Mouse (Mus musculus) heart, embryonic 12.5 days (tissue): ENCODE measurements around the gene Thpo. TPM values are rescaled to one million over a fixed set of nuclear protein-coding genes. Genes with fewer than 3 reads are reported as not detected.

ENCODE experiments used
- ATAC-seq: fragments of 200-750 bp; cut with Nextera tagmentation; 2 replicates; pipeline ENCODE4 v1.8.0; 2017; ENCODE audit warnings: moderate TSS enrichment, moderate library complexity; ENCODE audit not compliant: insufficient number of reproducible peaks, low FRiP score
- H3K27ac ChIP-seq: fragments of 300-500 bp; sonication (generic); 2 replicates; pipeline ENCODE4 v1.5.1; 2016; ENCODE audit warnings: mild to moderate bottlenecking, moderate library complexity; ENCODE audit not compliant: poor library complexity, severe bottlenecking
- H3K27me3 ChIP-seq: fragments of 300-500 bp; sonication (generic); replicated peaks from 2 replicates; pipeline ENCODE4 v1.6.1; 2016; ENCODE audit warnings: mild to moderate bottlenecking, moderate library complexity
- H3K36me3 ChIP-seq: fragments of 300-500 bp; sonication (generic); 2 replicates; pipeline ENCODE4 v1.6.1; 2016; ENCODE audit warnings: mild to moderate bottlenecking, moderate library complexity
- H3K4me1 ChIP-seq: fragments of 300-500 bp; sonication (generic); replicated peaks from 2 replicates; pipeline ENCODE4 v1.6.1; 2016; ENCODE audit warnings: mild to moderate bottlenecking
- H3K4me2 ChIP-seq: fragments of 300-500 bp; sonication (generic); 2 replicates; pipeline ENCODE4 v1.6.1; 2016; ENCODE audit warnings: mild to moderate bottlenecking, moderate library complexity
- H3K4me3 ChIP-seq: fragments of 300-500 bp; sonication (generic); 2 replicates; pipeline ENCODE4 v1.5.1; 2016; ENCODE audit warnings: mild to moderate bottlenecking
- H3K9ac ChIP-seq: fragments of 300-500 bp; sonication (generic); 2 replicates; pipeline ENCODE4 v1.6.1; 2016; ENCODE audit warnings: mild to moderate bottlenecking, moderate library complexity
- H3K9me3 ChIP-seq: fragments of 300-500 bp; sonication (generic); replicated peaks from 2 replicates; pipeline ENCODE4 v1.6.1; 2016; ENCODE audit warnings: mild to moderate bottlenecking, moderate library complexity
- WGBS: fragments of 180-500 bp; shearing (Covaris S2); methylation state at CpG from one replicate; pipeline ENCODE4 v1.1.7; 2016; 5-methylcytosine and 5-hydroxymethylcytosine counted together
- polyA plus RNA-seq: library from polyadenylated mRNA; unstranded; fragments of >200 nt; fragmentation: Nextera tagmentation; extraction: Ambion mirVana; gene quantifications from 2 replicates; pipeline ENCODE4 v1.2.1, GENCODE M21; 2016

Gene Thpo
- 0.14 and 0.22 TPM in 2 replicates for polyA plus RNA-seq

GRCm38 (mm10) chr16:20733731-20734730, at the start of gene Thpo:
Gene Thpo, minus strand, starts transcription at chr16:20734511.
- Histone ChIP-seq H3K9ac (peak within 1 kb of the TSS; percentile 79), H3K4me1 (peaks cover 19% of the 10 kb centered on the region), H3K36me3 (no peaks in the 10 kb centered on the region), H3K27ac (no peak within 1 kb of the TSS), H3K4me3 (peak within 1 kb of the TSS; percentile 71), H3K9me3 (no peaks in the 10 kb centered on the region), H3K4me2 (peak within 1 kb of the TSS; percentile 99), H3K27me3 (peaks cover 68% of the 10 kb centered on the region)
- no peak for ATAC-seq
- 2% methylated on average over 45 of the region's 45 CpGs for WGBS

- no peak overlapping the region for H3K9ac ChIP-seq
- WGBS, result 84% methylated on average over 2 of the region's 2 CpGs
- no peak for ATAC-seq
Observed at GRCm38 (mm10) chr16:20783891-20784290, 49.6 kb upstream of the Thpo start.

GRCm38 (mm10) chr16:20781101-20781630, 46.9 kb upstream of the Thpo start:
- Histone ChIP-seq H3K9me3 (no peaks in the 10 kb centered on the region), H3K4me2 (no peak overlapping the region), H3K27ac (no peak overlapping the region), H3K4me3 (no peak overlapping the region), H3K4me1 (no peaks in the 10 kb centered on the region), H3K36me3 (no peaks in the 10 kb centered on the region), H3K9ac (no peak overlapping the region), H3K27me3 (no peaks in the 10 kb centered on the region)
- ATAC-seq, result no peak
- 74% methylated on average over 4 of the region's 4 CpGs for WGBS

More at GRCm38 (mm10) chr16:20783891-20784290, 49.6 kb upstream of the Thpo start:
- Histone ChIP-seq H3K36me3 (no peaks in the 10 kb centered on the region), H3K9me3 (no peaks in the 10 kb centered on the region), H3K27ac (no peak overlapping the region), H3K4me1 (no peaks in the 10 kb centered on the region), H3K4me2 (no peak overlapping the region), H3K27me3 (no peaks in the 10 kb centered on the region), H3K4me3 (no peak overlapping the region)

- 73% methylated on average over 3 of the region's 3 CpGs for WGBS
- no peak overlapping the region for H3K9ac ChIP-seq
Observed at GRCm38 (mm10) chr16:20779846-20780245, 45.5 kb upstream of the Thpo start.

GRCm38 (mm10) chr16:20775021-20775420, 40.7 kb upstream of the Thpo start:
- Histone ChIP-seq H3K36me3 (no peaks in the 10 kb centered on the region), H3K4me1 (no peaks in the 10 kb centered on the region), H3K4me3 (no peak overlapping the region), H3K27ac (no peak overlapping the region), H3K9me3 (peaks cover 7% of the 10 kb centered on the region; the same call in 1 of the 2 replicates), H3K9ac (no peak overlapping the region), H3K27me3 (no peaks in the 10 kb centered on the region), H3K4me2 (no peak overlapping the region)
- 75% methylated on average over 5 of the region's 5 CpGs for WGBS
- ATAC-seq, result no peak

More at GRCm38 (mm10) chr16:20779846-20780245, 45.5 kb upstream of the Thpo start:
- Histone ChIP-seq H3K9me3 (no peaks in the 10 kb centered on the region), H3K27ac (no peak overlapping the region), H3K4me1 (no peaks in the 10 kb centered on the region), H3K4me3 (no peak overlapping the region), H3K4me2 (no peak overlapping the region), H3K36me3 (no peaks in the 10 kb centered on the region), H3K27me3 (no peaks in the 10 kb centered on the region)
- ATAC-seq, result no peak

GRCm38 (mm10) chr16:20765244-20765643, 30.9 kb upstream of the Thpo start:
- H3K27me3 ChIP-seq, result no peaks in the 10 kb centered on the region
- H3K4me2 ChIP-seq, result no peak overlapping the region
- no peaks in the 10 kb centered on the region for H3K9me3 ChIP-seq
- ATAC-seq, result no peak
- no peak overlapping the region for H3K27ac ChIP-seq
- no peaks in the 10 kb centered on the region for H3K36me3 ChIP-seq
- no peak overlapping the region for H3K9ac ChIP-seq
- H3K4me1 ChIP-seq, result no peaks in the 10 kb centered on the region
- no peak overlapping the region for H3K4me3 ChIP-seq
- 43% methylated on average over 9 of the region's 9 CpGs for WGBS

GRCm38 (mm10) chr16:20761681-20762080, 27.4 kb upstream of the Thpo start:
- WGBS, result 12% methylated on average over 3 of the region's 3 CpGs
- no peak for ATAC-seq

GRCm38 (mm10) chr16:20757385-20757784, 23.1 kb upstream of the Thpo start:
- H3K4me2 ChIP-seq, result no peak overlapping the region
- H3K4me3 ChIP-seq, result no peak overlapping the region
- H3K4me1 ChIP-seq, result no peaks in the 10 kb centered on the region
- H3K36me3 ChIP-seq, result no peaks in the 10 kb centered on the region
- no peak overlapping the region for H3K9ac ChIP-seq
- no peak overlapping the region for H3K27ac ChIP-seq
- no peaks in the 10 kb centered on the region for H3K27me3 ChIP-seq
- ATAC-seq, result no peak
- H3K9me3 ChIP-seq, result 0 out of 2 replicates have a peak, but pooled peaks cover 2% of the 10 kb centered on the region
- WGBS, result 71% methylated on average over 1 of the region's 1 CpGs

More at GRCm38 (mm10) chr16:20761681-20762080, 27.4 kb upstream of the Thpo start:
- H3K27me3 ChIP-seq, result no peaks in the 10 kb centered on the region
- H3K36me3 ChIP-seq, result no peaks in the 10 kb centered on the region
- H3K4me2 ChIP-seq, result no peak overlapping the region
- H3K9me3 ChIP-seq, result no peaks in the 10 kb centered on the region
- no peaks in the 10 kb centered on the region for H3K4me1 ChIP-seq
- no peak overlapping the region for H3K9ac ChIP-seq
- no peak overlapping the region for H3K4me3 ChIP-seq
- H3K27ac ChIP-seq, result no peak overlapping the region

GRCm38 (mm10) chr16:20756052-20756451, 21.7 kb upstream of the Thpo start:
- Histone ChIP-seq H3K4me1 (no peaks in the 10 kb centered on the region), H3K9me3 (0 out of 2 replicates have a peak, but pooled peaks cover 2% of the 10 kb centered on the region), H3K4me2 (no peak overlapping the region), H3K27ac (no peak overlapping the region), H3K27me3 (no peaks in the 10 kb centered on the region), H3K36me3 (no peaks in the 10 kb centered on the region), H3K4me3 (no peak overlapping the region), H3K9ac (no peak overlapping the region)
- WGBS, result 83% methylated on average over 5 of the region's 5 CpGs
- ATAC-seq, result no peak

GRCm38 (mm10) chr16:20750518-20750917, 16.2 kb upstream of the Thpo start:
- H3K9me3 ChIP-seq, result 0 out of 2 replicates have a peak, but pooled peaks cover 2% of the 10 kb centered on the region
- H3K27ac ChIP-seq, result no peak overlapping the region
- H3K4me1 ChIP-seq, result no peaks in the 10 kb centered on the region
- 47% methylated on average over 8 of the region's 8 CpGs for WGBS
- H3K4me2 ChIP-seq, result no peak overlapping the region
- no peak overlapping the region for H3K4me3 ChIP-seq
- no peak for ATAC-seq
- no peak overlapping the region for H3K9ac ChIP-seq
- H3K36me3 ChIP-seq, result no peaks in the 10 kb centered on the region
- H3K27me3 ChIP-seq, result no peaks in the 10 kb centered on the region

GRCm38 (mm10) chr16:20746641-20747040, 12.3 kb upstream of the Thpo start:
- Histone ChIP-seq H3K27me3 (no peaks in the 10 kb centered on the region), H3K9me3 (no peaks in the 10 kb centered on the region), H3K4me3 (no peak overlapping the region), H3K4me2 (no peak overlapping the region), H3K9ac (no peak overlapping the region), H3K4me1 (no peaks in the 10 kb centered on the region), H3K36me3 (no peaks in the 10 kb centered on the region), H3K27ac (no peak overlapping the region)
- WGBS, result 74% methylated on average over 6 of the region's 6 CpGs
- no peak for ATAC-seq
